In genomic region chr9:52203189-52203588, GRCm38 (mm10) we compare ENCODE assay signal across 11 mouse cellular contexts. TPM values are rescaled to one million over a fixed set of nuclear protein-coding genes. Genes with fewer than 3 reads are reported as not detected.
DNase-seq lines count a peak whose midpoint lies in the region; TF ChIP-seq lines count a peak whose summit lies in the region.
"Had no signal": no experiment of that assay in that cellular context is flagged by ENCODE, and none has a peak within 500 bp of the region (broad histone marks: within the 10 kb centered on the region; RNA-seq: fewer than 3 reads in every experiment).

No protein-coding gene starts in this region.

- H3K27me3 ChIP-seq in embryonic facial prominence, embryonic 10.5 days (replicated peaks; ENCODE audit: low read depth, poor library complexity, severe bottlenecking) = no peaks in the 10 kb centered on the region
- H3K27me3 ChIP-seq: hindbrain, embryonic 13.5 days had no signal

- WGBS in lung, adult 2 months = 62% methylated on average over 4 of the region's 4 CpGs
- 84% methylated on average over 4 of the region's 4 CpGs for WGBS in embryonic facial prominence, embryonic 10.5 days

- DNase-seq in lung, postnatal 10 days = peak; percentile 2
- no peak for DNase-seq in lung, adult 2 months
- peak; percentile 47 to 69 for DNase-seq in frontal cortex, postnatal 36 days (ENCODE audit: low spot score in 2 of 2)
- DNase-seq in left cerebral cortex, postnatal 36 days (ENCODE audit: low spot score in 2 of 2) = peak; percentile 43 to 44
- no peak for DNase-seq in embryonic facial prominence, embryonic 10.5 days (ENCODE audit: low spot score)
- DNase-seq in kidney, adult 8-10 months = no peak
- no peak for DNase-seq in adipocyte (ENCODE audit: low spot score)
- DNase-seq: thymus, postnatal 4 days had no signal

- no peaks in the 10 kb centered on the region for H3K36me3 ChIP-seq in embryonic facial prominence, embryonic 10.5 days (replicated peaks)
- H3K36me3 ChIP-seq: heart, embryonic 10.5 days; hindbrain, embryonic 13.5 days had no signal

- no peak for TF ChIP-seq POLR2A in lung, adult 2 months (IDR thresholded peaks at IDR 0.05; ENCODE audit: borderline replicate concordance, extremely low read depth, low read depth, low read length)

- H3K4me3 ChIP-seq in lung, adult 2 months (replicated peaks; ENCODE audit: extremely low read depth, low read depth, low read length) = no peak overlapping the region
- H3K4me3 ChIP-seq in embryonic facial prominence, embryonic 10.5 days = no peak overlapping the region
- H3K4me3 ChIP-seq: heart, embryonic 10.5 days; hindbrain, embryonic 13.5 days had no signal

- no peaks in the 10 kb centered on the region for H3K9me3 ChIP-seq in embryonic facial prominence, embryonic 10.5 days
- H3K9me3 ChIP-seq: heart, embryonic 10.5 days; hindbrain, embryonic 13.5 days had no signal

- H3K4me1 ChIP-seq in lung, adult 2 months (ENCODE audit: control insufficient read depth, insufficient read depth, low read length) = no peaks in the 10 kb centered on the region
- no peaks in the 10 kb centered on the region for H3K4me1 ChIP-seq in embryonic facial prominence, embryonic 10.5 days
- H3K4me1 ChIP-seq: heart, embryonic 10.5 days; hindbrain, embryonic 13.5 days had no signal

- H3K27ac ChIP-seq in embryonic facial prominence, embryonic 10.5 days (replicated peaks) = no peak overlapping the region
- H3K27ac ChIP-seq: heart, embryonic 10.5 days; hindbrain, embryonic 13.5 days; kidney, postnatal 0 days had no signal

- no peak for TF ChIP-seq CTCF in lung, adult 2 months (IDR thresholded peaks at IDR 0.05; ENCODE audit: insufficient read depth, low read length)

- intact Hi-C loops in left cerebral cortex, postnatal 36 days (cut with DNase I) = no loop called here

RNA-seq across cellular contexts. Expression of gene Zc3h12c, which starts 34.8 kb away (rescaled TPM):
- polyA plus RNA-seq in lung, adult 2 months (2012; rRNA removed) = 3.0 and 3.7 TPM in 2 replicates
- total RNA-seq in left cerebral cortex, postnatal 36 days (2021) = 10 to 100 TPM; 11.5 to 12.9 TPM
- polyA plus RNA-seq in embryonic facial prominence, embryonic 10.5 days (2016; fragmentation: Nextera tagmentation; extraction: Ambion mirVana) = 3.8 and 4.4 TPM in 2 replicates

Comparison
In these comparisons a context has a peak if more than half of its experiments do, and no peak if none do; other contexts are left out.
1. DNase-seq: peak in lung, postnatal 10 days (single experiment), frontal cortex, postnatal 36 days (2 of 2) and left cerebral cortex, postnatal 36 days (2 of 2); none in lung, adult 2 months (single experiment), embryonic facial prominence, embryonic 10.5 days (single experiment), kidney, adult 8-10 months (0 of 2) and adipocyte (single experiment).